Mouse (Mus musculus): ENCODE data around the gene Usp8.
A peak's percentile ranks its signal among the peaks of the same experiment; 100 is the strongest.

The Usp8 gene

GRCm38 (mm10) chr2:126706759-126707437 is at the start of gene Usp8:
Gene Usp8 (plus strand): TSS chr2:126707328.
- peak; percentile 97 for DNase-seq (ENCODE audit: low spot score)

- no peak for DNase-seq (ENCODE audit: low spot score)
Observed at GRCm38 (mm10) chr2:126663481-126663880, 43.6 kb upstream of the Usp8 start.

GRCm38 (mm10) chr2:126665984-126666383 is 41.1 kb upstream of the Usp8 start:
- no peak for DNase-seq (ENCODE audit: low spot score)

GRCm38 (mm10) chr2:126668621-126669252 is 38.4 kb upstream of the Usp8 start:
- DNase-seq (ENCODE audit: low spot score): no peak

GRCm38 (mm10) chr2:126673317-126674242 is 33.5 kb upstream of the Usp8 start:
- no peak for DNase-seq (ENCODE audit: low spot score)

GRCm38 (mm10) chr2:126674441-126675168 is 32.5 kb upstream of the Usp8 start:
- DNase-seq (ENCODE audit: low spot score): peak; percentile 65

- DNase-seq (ENCODE audit: low spot score): peak; percentile 90
Observed at GRCm38 (mm10) chr2:126675169-126676121, 31.7 kb upstream of the Usp8 start.

- DNase-seq (ENCODE audit: low spot score): no peak
Observed at GRCm38 (mm10) chr2:126676122-126676515, 31.0 kb upstream of the Usp8 start, which contains the start of gene Gabpb1. Gene Gabpb1 (minus strand): TSS chr2:126676337.

GRCm38 (mm10) chr2:126677366-126677765 is 29.8 kb upstream of the Usp8 start:
- DNase-seq (ENCODE audit: low spot score): no peak

GRCm38 (mm10) chr2:126682333-126682732 is 24.8 kb upstream of the Usp8 start:
- DNase-seq (ENCODE audit: low spot score): no peak

- no peak for DNase-seq (ENCODE audit: low spot score)
Observed at GRCm38 (mm10) chr2:126682937-126683336, 24.2 kb upstream of the Usp8 start.

- DNase-seq (ENCODE audit: low spot score): no peak
Observed at GRCm38 (mm10) chr2:126691290-126691689, 15.8 kb upstream of the Usp8 start.

- no peak for DNase-seq (ENCODE audit: low spot score)
Observed at GRCm38 (mm10) chr2:126695285-126695684, 11.8 kb upstream of the Usp8 start.

- no peak for DNase-seq (ENCODE audit: low spot score)
Observed at GRCm38 (mm10) chr2:126707438-126707779, 281 bp downstream of the Usp8 start.

GRCm38 (mm10) chr2:126708361-126708760 is 1.2 kb downstream of the Usp8 start:
- DNase-seq (ENCODE audit: low spot score): no peak

- no peak for DNase-seq (ENCODE audit: low spot score)
Observed at GRCm38 (mm10) chr2:126712526-126712925, 5.4 kb downstream of the Usp8 start.

GRCm38 (mm10) chr2:126712950-126713349 is 5.8 kb downstream of the Usp8 start:
- DNase-seq (ENCODE audit: low spot score): no peak

- no peak for DNase-seq (ENCODE audit: low spot score)
Observed at GRCm38 (mm10) chr2:126729207-126729606, 22.1 kb downstream of the Usp8 start.

- DNase-seq (ENCODE audit: low spot score): no peak
Observed at GRCm38 (mm10) chr2:126730502-126730901, 23.4 kb downstream of the Usp8 start.

- no peak for DNase-seq (ENCODE audit: low spot score)
Observed at GRCm38 (mm10) chr2:126735339-126736073, 28.4 kb downstream of the Usp8 start.
